Mouse (Mus musculus) myocyte (in vitro differentiated cells): ENCODE results near the gene Zfp296.

Experiments used
- E2F4 ChIP-seq: IDR thresholded peaks from one replicate; pipeline ENCODE4 v1.6.1; 2011; ENCODE audit warnings: mild to moderate bottlenecking, control low read depth, moderate library complexity; ENCODE audit not compliant: insufficient read depth
- MAX ChIP-seq: IDR thresholded peaks from one replicate; pipeline ENCODE4 v1.6.1; 2011; ENCODE audit warnings: low read depth, mild to moderate bottlenecking, control low read depth
- MYOD1 ChIP-seq, 3 experiments: IDR thresholded peaks; one replicate each; pipeline ENCODE4 v1.6.1; 2011; ENCODE audit warnings: control low read depth in 2 of 3, low read depth in 2 of 3, mild to moderate bottlenecking in 2 of 3, moderate library complexity in 1 of 3; ENCODE audit not compliant: insufficient read length in 2 of 3, control insufficient read depth in 1 of 3
- POLR2A ChIP-seq: IDR thresholded peaks from one replicate; pipeline ENCODE4 v1.6.1; 2011; ENCODE audit warnings: low read depth, mild to moderate bottlenecking, control low read depth, moderate library complexity; ENCODE audit not compliant: insufficient read length
- POLR2AphosphoS2 ChIP-seq: IDR thresholded peaks from one replicate; pipeline ENCODE4 v1.6.1; 2011; ENCODE audit warnings: low read depth, control low read depth; ENCODE audit not compliant: insufficient read length
- REST ChIP-seq: IDR thresholded peaks from one replicate; pipeline ENCODE4 v1.6.1; 2011; ENCODE audit warnings: mild to moderate bottlenecking, control low read depth, moderate library complexity; ENCODE audit not compliant: insufficient read depth, insufficient read length
- SRF ChIP-seq: IDR thresholded peaks from one replicate; pipeline ENCODE4 v1.6.1; 2011; ENCODE audit warnings: low read depth; ENCODE audit not compliant: control insufficient read depth, insufficient read length
- USF1 ChIP-seq: IDR thresholded peaks from one replicate; pipeline ENCODE4 v1.6.1; 2011; ENCODE audit warnings: low read depth, mild to moderate bottlenecking, control low read depth, moderate library complexity

DNA sequence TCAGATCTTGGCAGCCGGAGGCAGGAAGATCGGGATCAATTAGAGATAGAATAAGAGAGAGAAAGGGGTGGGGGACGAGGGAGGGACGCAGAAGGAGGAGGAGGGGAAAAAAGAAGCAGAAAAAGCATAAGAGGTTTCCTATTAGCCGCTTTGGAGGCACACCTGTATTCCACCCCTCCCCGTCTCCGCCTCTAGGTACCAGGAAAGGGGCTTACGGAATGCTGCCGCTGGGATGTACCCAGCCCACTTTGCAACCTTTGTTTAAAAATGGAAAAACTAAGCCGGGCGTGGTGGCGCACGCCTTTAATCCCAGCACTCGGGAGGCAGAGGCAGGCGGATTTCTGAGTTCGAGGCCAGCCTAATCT is 3.3 kb upstream of the Zfp296 start:
- TF ChIP-seq POLR2A (no peak), E2F4 (no peak), MAX (no peak), SRF (no peak), POLR2AphosphoS2 (no peak), REST (no peak), USF1 (no peak), MYOD1 (IDR thresholded peaks at IDR 0.05; ENCODE audit: control insufficient read depth in 1 of 3, insufficient read length in 2 of 3, low read depth in 2 of 3) (no peak)
